ENCODE assay signal across 19 mouse cellular contexts in the genomic region with DNA sequence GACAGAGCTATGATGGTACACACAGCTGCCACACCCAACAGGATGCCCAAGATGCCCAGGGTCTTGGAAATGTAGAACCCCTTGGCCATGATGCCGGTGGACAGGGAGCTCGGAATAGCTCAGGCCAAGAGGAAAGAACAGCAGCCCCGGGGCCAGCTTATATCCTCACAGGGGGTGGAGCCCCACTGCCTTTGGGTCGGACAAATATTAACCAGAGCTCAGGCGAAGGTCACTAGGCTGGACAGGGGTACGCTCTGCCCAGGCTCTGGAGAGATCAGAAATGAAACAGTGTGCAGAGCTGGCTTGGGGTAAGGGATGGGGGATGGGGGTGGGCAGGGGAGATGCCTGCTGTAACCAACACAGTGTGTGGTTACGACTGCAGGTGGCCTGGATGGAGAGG. TPM values are rescaled to one million over a fixed set of nuclear protein-coding genes. Genes with fewer than 3 reads are reported as not detected.
DNase-seq lines count a peak whose midpoint lies in the region; ATAC-seq lines count a peak whose summit lies in the region.
"Had no signal": no experiment of that assay in that cellular context is flagged by ENCODE, and none has a peak within 500 bp of the region (broad histone marks: within the 10 kb centered on the region; RNA-seq: fewer than 3 reads in every experiment).

No protein-coding gene starts in this region.

- H3K9me3 ChIP-seq in intestine, embryonic 15.5 days: no peaks in the 10 kb centered on the region
- no peaks in the 10 kb centered on the region for H3K9me3 ChIP-seq in limb, embryonic 10.5 days (replicated peaks)
- H3K9me3 ChIP-seq in liver, embryonic 16.5 days (replicated peaks; ENCODE audit: control insufficient read depth, low read length): no peaks in the 10 kb centered on the region
- H3K9me3 ChIP-seq in forebrain, embryonic 12.5 days: no peaks in the 10 kb centered on the region
- H3K9me3 ChIP-seq: embryonic facial prominence, embryonic 10.5 days; forebrain, embryonic 10.5 days; midbrain, embryonic 10.5 days had no signal

- H3K9ac ChIP-seq in intestine, embryonic 15.5 days: peak overlapping the region; percentile 17; the same call in 1 of the 2 replicates
- no peak overlapping the region; the same call in 1 of the 2 replicates for H3K9ac ChIP-seq in liver, embryonic 16.5 days (ENCODE audit: low read depth, low read length)
- no peak overlapping the region for H3K9ac ChIP-seq in forebrain, embryonic 12.5 days

- ATAC-seq in intestine, embryonic 15.5 days: peak; percentile 81
- ATAC-seq in liver, embryonic 16.5 days (ENCODE audit: low read depth): peak; percentile 87
- no peak for ATAC-seq in forebrain, embryonic 12.5 days (ENCODE audit: low FRiP score)
- ATAC-seq: hindbrain, embryonic 16.5 days had no signal

- H3K4me2 ChIP-seq in intestine, embryonic 15.5 days (replicated peaks): peak overlapping the region; percentile 52
- H3K4me2 ChIP-seq in liver, embryonic 16.5 days (ENCODE audit: low read depth, low read length): peak overlapping the region; percentile 41
- no peak overlapping the region for H3K4me2 ChIP-seq in forebrain, embryonic 12.5 days

- H3K4me3 ChIP-seq in intestine, embryonic 15.5 days (replicated peaks): peak overlapping the region; percentile 26
- H3K4me3 ChIP-seq in limb, embryonic 10.5 days: no peak overlapping the region
- H3K4me3 ChIP-seq in liver, embryonic 16.5 days (ENCODE audit: low read depth, low read length): peak overlapping the region; percentile 43
- no peak overlapping the region for H3K4me3 ChIP-seq in forebrain, embryonic 12.5 days (replicated peaks)
- H3K4me3 ChIP-seq: embryonic facial prominence, embryonic 10.5 days; forebrain, embryonic 10.5 days; gastrocnemius, adult 2 months; midbrain, embryonic 10.5 days had no signal

- H3K4me1 ChIP-seq in intestine, embryonic 15.5 days (replicated peaks): 0 out of 2 replicates have a peak, but pooled peaks cover 10% of the 10 kb centered on the region
- H3K4me1 ChIP-seq in limb, embryonic 10.5 days: peaks cover 26% of the 10 kb centered on the region
- H3K4me1 ChIP-seq in liver, embryonic 16.5 days (ENCODE audit: control insufficient read depth, low read depth, low read length): peaks cover 3% of the 10 kb centered on the region
- H3K4me1 ChIP-seq in forebrain, embryonic 12.5 days: no peaks in the 10 kb centered on the region

- 33% methylated on average over 7 of the region's 7 CpGs for WGBS in intestine, embryonic 15.5 days
- WGBS in limb, embryonic 10.5 days: 75% methylated on average over 7 of the region's 7 CpGs
- WGBS in liver, embryonic 16.5 days (ENCODE audit: insufficient replicate concordance): 52% methylated on average over 7 of the region's 7 CpGs
- 75% methylated on average over 7 of the region's 7 CpGs for WGBS in forebrain, embryonic 12.5 days

- H3K36me3 ChIP-seq in intestine, embryonic 15.5 days: no peaks in the 10 kb centered on the region
- H3K36me3 ChIP-seq in limb, embryonic 10.5 days: peaks cover 18% of the 10 kb centered on the region; the same call in 1 of the 2 replicates
- no peaks in the 10 kb centered on the region for H3K36me3 ChIP-seq in liver, embryonic 16.5 days (ENCODE audit: control insufficient read depth, insufficient read depth)
- no peaks in the 10 kb centered on the region for H3K36me3 ChIP-seq in forebrain, embryonic 12.5 days (replicated peaks)
- H3K36me3 ChIP-seq: forebrain, embryonic 10.5 days; midbrain, embryonic 10.5 days had no signal

- peak overlapping the region; percentile 76 for H3K27ac ChIP-seq in intestine, embryonic 15.5 days
- peak overlapping the region; percentile 1 for H3K27ac ChIP-seq in limb, embryonic 10.5 days
- peak overlapping the region; percentile 57; the same call in 1 of the 2 replicates for H3K27ac ChIP-seq in liver, embryonic 16.5 days (ENCODE audit: low read length)
- no peak overlapping the region for H3K27ac ChIP-seq in forebrain, embryonic 12.5 days
- H3K27ac ChIP-seq: embryonic facial prominence, embryonic 10.5 days; forebrain, embryonic 10.5 days; gastrocnemius, adult 2 months had no signal

- peak; percentile 89 for DNase-seq in kidney, adult 9 months
- DNase-seq in limb, embryonic 10.5 days (ENCODE audit: low spot score): no peak
- DNase-seq in thymus, postnatal 4 days: no peak
- no peak for DNase-seq in urinary bladder, postnatal 14 days (ENCODE audit: low spot score)
- DNase-seq in heart, adult 18-20 months: no peak
- DNase-seq: adrenal gland, adult 2 months; B cell, adult 2 months; cerebellum, postnatal 10 days; gastrocnemius, adult 2 months; heart, postnatal 14 days; lung, postnatal 10 days had no signal

- H3K27me3 ChIP-seq in intestine, embryonic 15.5 days (replicated peaks): no peaks in the 10 kb centered on the region
- H3K27me3 ChIP-seq in limb, embryonic 10.5 days (ENCODE audit: low read depth, poor library complexity, severe bottlenecking): peaks cover 5% of the 10 kb centered on the region; the same call in 1 of the 2 replicates
- no peaks in the 10 kb centered on the region; the same call in 1 of the 2 replicates for H3K27me3 ChIP-seq in liver, embryonic 16.5 days (ENCODE audit: control insufficient read depth, insufficient read depth, low read depth, low read length)
- H3K27me3 ChIP-seq in forebrain, embryonic 12.5 days: peaks cover 10% of the 10 kb centered on the region

RNA-seq across cellular contexts. Expression of a gene that starts 18.7 kb away (rescaled TPM):
- 161 and 174 TPM in 2 replicates for polyA plus RNA-seq in intestine, embryonic 15.5 days (2015; fragmentation: Nextera tagmentation; extraction: Ambion mirVana)
- 8.1 and 9.7 TPM in 2 replicates for polyA plus RNA-seq in limb, embryonic 10.5 days (2016; fragmentation: Nextera tagmentation; extraction: Ambion mirVana)
- 16.8 and 26.6 TPM in 2 replicates for polyA plus RNA-seq in liver, embryonic 16.5 days (2015; fragmentation: Nextera tagmentation; extraction: Ambion mirVana)
- 1.9 and 2.9 TPM in 2 replicates for polyA plus RNA-seq in forebrain, embryonic 12.5 days (2016; fragmentation: Nextera tagmentation; extraction: Ambion mirVana)
- total RNA-seq in heart, adult 18-20 months (2021): 10 to 100 TPM; 10.5 to 13.0 TPM

RNA-seq across cellular contexts. Expression of a gene that starts 31.6 kb away (rescaled TPM):
- 1.3 and 2.0 TPM in 2 replicates for polyA plus RNA-seq in intestine, embryonic 15.5 days (2015; fragmentation: Nextera tagmentation; extraction: Ambion mirVana)
- 0.21 TPM in 1 of 2 replicates, not detected in the other for polyA plus RNA-seq in limb, embryonic 10.5 days (2016; fragmentation: Nextera tagmentation; extraction: Ambion mirVana)
- polyA plus RNA-seq in liver, embryonic 16.5 days (2015; fragmentation: Nextera tagmentation; extraction: Ambion mirVana): 0.07 TPM in 1 of 2 replicates, not detected in the other
- 0.46 and 0.75 TPM in 2 replicates for polyA plus RNA-seq in forebrain, embryonic 12.5 days (2016; fragmentation: Nextera tagmentation; extraction: Ambion mirVana)
- under 1 TPM in 1 of 2 experiments, not detected in 1; 0.12 TPM for total RNA-seq in heart, adult 18-20 months (2021)
- total RNA-seq: gastrocnemius, adult 2 months had no signal

RNA-seq across cellular contexts. Expression of a gene that starts 48.6 kb away (rescaled TPM):
- 0.13 and 0.21 TPM in 2 replicates for polyA plus RNA-seq in intestine, embryonic 15.5 days (2015; fragmentation: Nextera tagmentation; extraction: Ambion mirVana)
- polyA plus RNA-seq in limb, embryonic 10.5 days (2016; fragmentation: Nextera tagmentation; extraction: Ambion mirVana): not detected in 2 replicates
- 0.09 TPM in 1 of 2 replicates, not detected in the other for polyA plus RNA-seq in liver, embryonic 16.5 days (2015; fragmentation: Nextera tagmentation; extraction: Ambion mirVana)
- polyA plus RNA-seq in forebrain, embryonic 12.5 days (2016; fragmentation: Nextera tagmentation; extraction: Ambion mirVana): not detected in 2 replicates
- total RNA-seq in heart, adult 18-20 months (2021): not detected
- total RNA-seq: adrenal gland, adult 2 months; gastrocnemius, adult 2 months; heart, adult 8-10 months; heart, postnatal 14 days had no signal
- polyA plus RNA-seq: adrenal gland, adult 2 months; forebrain, embryonic 10.5 days had no signal

Comparison
In these comparisons a context has a peak if more than half of its experiments do, and no peak if none do; other contexts are left out.
1. H3K4me3 ChIP-seq: peak in intestine, embryonic 15.5 days (single experiment) and liver, embryonic 16.5 days (single experiment); none in limb, embryonic 10.5 days (single experiment) and forebrain, embryonic 12.5 days (single experiment).